In the genomic region with DNA sequence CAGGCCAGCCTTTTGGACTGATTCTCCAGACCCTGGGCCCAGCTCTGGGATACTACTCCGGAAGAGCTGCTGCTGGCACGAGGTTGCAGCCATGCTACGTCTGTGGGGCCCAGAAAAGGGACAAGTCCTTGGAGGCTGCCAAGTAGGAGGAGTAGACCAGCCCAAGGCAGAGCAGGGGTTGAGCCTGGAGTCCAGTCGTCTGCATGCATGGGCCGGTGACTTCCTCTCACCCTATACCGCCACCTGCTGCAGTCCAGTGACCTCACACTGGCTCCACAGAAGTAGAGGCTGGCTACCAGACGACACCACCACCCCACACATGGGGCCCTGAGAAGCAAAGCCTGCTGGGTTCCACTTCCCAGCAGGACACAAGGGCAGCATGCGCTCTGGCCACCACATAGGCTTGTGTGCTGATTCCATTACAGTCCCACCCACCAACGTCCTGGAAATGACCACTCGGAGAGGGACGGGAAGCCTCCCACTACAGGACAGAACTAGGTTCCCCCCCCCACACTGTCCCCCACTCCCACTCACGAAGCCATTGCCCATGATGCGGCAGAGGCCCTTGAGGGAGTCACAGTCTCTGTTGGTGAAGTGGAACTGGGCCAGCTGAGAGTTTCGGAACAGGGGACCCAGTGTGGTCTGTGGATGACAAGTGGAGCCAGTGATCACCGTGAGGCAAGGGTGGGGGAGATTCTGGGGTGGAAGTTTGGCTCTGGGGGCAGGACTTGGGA, we compare ENCODE assay signal across 8 mouse cellular contexts. TPM values are rescaled to one million over a fixed set of nuclear protein-coding genes. Genes with fewer than 3 reads are reported as not detected.
A peak's percentile ranks its signal among the peaks of the same experiment; 100 is the strongest.
DNase-seq lines count a peak whose midpoint lies in the region; ATAC-seq and TF ChIP-seq lines count a peak whose summit lies in the region.

No protein-coding gene starts in this region.

- peaks cover 69% of the 10 kb centered on the region for H3K4me1 ChIP-seq in G1E (ENCODE audit: insufficient read depth, low read depth, low read length)
- peaks cover 32% of the 10 kb centered on the region for H3K4me1 ChIP-seq in bone marrow macrophage, adult 2 months (ENCODE audit: control insufficient read depth, insufficient read depth, low read length)
- peaks cover 27% of the 10 kb centered on the region for H3K4me1 ChIP-seq in intestine, postnatal 0 days (replicated peaks; ENCODE audit: control insufficient read depth, insufficient read depth, low read length)
- peaks cover 48% of the 10 kb centered on the region for H3K4me1 ChIP-seq in liver, postnatal 0 days (ENCODE audit: insufficient read depth)
- H3K4me1 ChIP-seq in neural tube, embryonic 15.5 days = peaks cover 56% of the 10 kb centered on the region

- H3K4me2 ChIP-seq in intestine, postnatal 0 days (replicated peaks; ENCODE audit: low read depth) = peak overlapping the region; percentile 79
- H3K4me2 ChIP-seq in liver, postnatal 0 days (ENCODE audit: low read depth, low read length) = peak overlapping the region; percentile 19
- peak overlapping the region; percentile 80 for H3K4me2 ChIP-seq in neural tube, embryonic 15.5 days

- peak overlapping the region; percentile 85 for H3K27ac ChIP-seq in bone marrow macrophage, adult 2 months (ENCODE audit: insufficient read depth, low read depth, low read length)
- H3K27ac ChIP-seq in intestine, postnatal 0 days (ENCODE audit: low read depth, low read length) = peak overlapping the region; percentile 37
- peak overlapping the region; percentile 46 for H3K27ac ChIP-seq in liver, postnatal 0 days (ENCODE audit: low read depth)
- H3K27ac ChIP-seq in neural tube, embryonic 15.5 days (replicated peaks) = peak overlapping the region; percentile 68

- no peak for TF ChIP-seq EP300 in liver, postnatal 0 days (IDR thresholded peaks at IDR 0.05; ENCODE audit: low read depth)

- H3K36me3 ChIP-seq in G1E (replicated peaks) = peaks cover 65% of the 10 kb centered on the region
- H3K36me3 ChIP-seq in intestine, postnatal 0 days (ENCODE audit: control insufficient read depth, insufficient read depth) = peaks cover 38% of the 10 kb centered on the region
- H3K36me3 ChIP-seq in liver, postnatal 0 days (replicated peaks; ENCODE audit: insufficient read depth, low read length) = peaks cover 25% of the 10 kb centered on the region
- peaks cover 43% of the 10 kb centered on the region for H3K36me3 ChIP-seq in neural tube, embryonic 15.5 days

- no peak for TF ChIP-seq CTCF in G1E (IDR thresholded peaks at IDR 0.05; ENCODE audit: low read depth, low read length)
- TF ChIP-seq CTCF in bone marrow macrophage, adult 2 months (IDR thresholded peaks at IDR 0.05; ENCODE audit: low read depth, low read length) = peak; percentile 14; the same call in 1 of the 2 replicates
- peak; percentile 64 for TF ChIP-seq CTCF in intestine, postnatal 0 days (IDR thresholded peaks at IDR 0.05; ENCODE audit: low read depth)
- TF ChIP-seq CTCF in liver, postnatal 0 days (IDR thresholded peaks at IDR 0.05; ENCODE audit: low read depth) = peak; percentile 52

- 29% methylated on average over 15 of the region's 15 CpGs for WGBS in intestine, postnatal 0 days
- 42% methylated on average over 15 of the region's 15 CpGs for WGBS in liver, postnatal 0 days (ENCODE audit: insufficient replicate concordance)
- WGBS in neural tube, embryonic 15.5 days = 50% methylated on average over 15 of the region's 15 CpGs

- ATAC-seq in G1E (ENCODE audit: extremely low read depth, insufficient number of reproducible peaks, low FRiP score, poor library complexity, severe bottlenecking) = peak; percentile 61
- ATAC-seq in granulocyte monocyte progenitor cell, adult 5-6 weeks (replicated peaks; ENCODE audit: poor library complexity, severe bottlenecking) = peak; percentile 45
- peak; percentile 29 for ATAC-seq in intestine, postnatal 0 days
- ATAC-seq in liver, postnatal 0 days = peak; percentile 7; the same call in 1 of the 2 replicates
- no peak for ATAC-seq in neural tube, embryonic 15.5 days (ENCODE audit: low FRiP score)

- H3K4me3 ChIP-seq in G1E (ENCODE audit: low read depth, low read length) = peak overlapping the region; percentile 52; the same call in 1 of the 2 replicates
- peak overlapping the region; percentile 29 for H3K4me3 ChIP-seq in bone marrow macrophage, adult 2 months (ENCODE audit: insufficient read depth, low read length)
- H3K4me3 ChIP-seq in intestine, postnatal 0 days (ENCODE audit: low read depth, low read length) = peak overlapping the region; percentile 1; the same call in 1 of the 2 replicates
- H3K4me3 ChIP-seq in liver, postnatal 0 days (ENCODE audit: low read depth, low read length) = no peak overlapping the region
- peak overlapping the region; percentile 75 for H3K4me3 ChIP-seq in neural tube, embryonic 15.5 days (replicated peaks)

- peaks cover 4% of the 10 kb centered on the region; the same call in 1 of the 2 replicates for H3K9me3 ChIP-seq in G1E (replicated peaks)
- H3K9me3 ChIP-seq in intestine, postnatal 0 days (ENCODE audit: control insufficient read depth) = no peaks in the 10 kb centered on the region
- H3K9me3 ChIP-seq in liver, postnatal 0 days (ENCODE audit: low read length) = no peaks in the 10 kb centered on the region
- H3K9me3 ChIP-seq in neural tube, embryonic 15.5 days (replicated peaks) = no peaks in the 10 kb centered on the region

- H3K9ac ChIP-seq in intestine, postnatal 0 days (ENCODE audit: low read depth, low read length) = peak overlapping the region; percentile 45
- peak overlapping the region; percentile 26; the same call in 1 of the 2 replicates for H3K9ac ChIP-seq in liver, postnatal 0 days (replicated peaks)
- peak overlapping the region; percentile 9; the same call in 1 of the 2 replicates for H3K9ac ChIP-seq in neural tube, embryonic 15.5 days (replicated peaks)

- no peaks in the 10 kb centered on the region for H3K27me3 ChIP-seq in G1E (ENCODE audit: insufficient read depth, low read length)
- H3K27me3 ChIP-seq in intestine, postnatal 0 days (replicated peaks; ENCODE audit: control insufficient read depth, insufficient read depth, low read length) = no peaks in the 10 kb centered on the region
- H3K27me3 ChIP-seq in liver, postnatal 0 days (ENCODE audit: insufficient read depth, low read length) = no peaks in the 10 kb centered on the region
- no peaks in the 10 kb centered on the region for H3K27me3 ChIP-seq in neural tube, embryonic 15.5 days (replicated peaks)

- TF ChIP-seq POLR2A in bone marrow macrophage, adult 2 months (IDR thresholded peaks at IDR 0.05; ENCODE audit: borderline replicate concordance, low read depth, low read length) = no peak

- DNase-seq in G1E (ENCODE audit: low spot score) = peak; percentile 58
- peak; percentile 70 for DNase-seq in liver, postnatal 0 days
- DNase-seq in layer of hippocampus, adult 11-12 months (ENCODE audit: low spot score) = no peak
- DNase-seq in embryo, embryonic 9.5 days (ENCODE audit: extremely low spot score) = no peak

RNA-seq across cellular contexts. Expression of a gene that starts 3.1 kb away (rescaled TPM):
- total RNA-seq in G1E (2014; fragmentation: Nextera tagmentation) (65.9 and 75.4 TPM in 2 replicates), G1E (2017) (27.2 and 33.2 TPM in 2 replicates)
- 145 and 150 TPM in 2 replicates for polyA plus RNA-seq in G1E (2012)
- 90.1 and 105 TPM in 2 replicates for polyA plus RNA-seq in bone marrow macrophage, adult 2 months (2012; ENCODE audit: insufficient read depth, insufficient read length, missing spikeins)
- 67.0 and 95.4 TPM in 2 replicates for total RNA-seq in granulocyte monocyte progenitor cell, adult 5-6 weeks (2014; fragmentation: Nextera tagmentation)
- total RNA-seq in granulocyte monocyte progenitor cell, adult 5-6 weeks (2017) = 24.4 and 32.1 TPM in 2 replicates
- 112 and 114 TPM in 2 replicates for polyA plus RNA-seq in intestine, postnatal 0 days (2015; fragmentation: Nextera tagmentation; extraction: Ambion mirVana)
- polyA plus RNA-seq in liver, postnatal 0 days (2015; fragmentation: Nextera tagmentation; extraction: Ambion mirVana) = 43.5 and 49.8 TPM in 2 replicates
- polyA plus RNA-seq in neural tube, embryonic 15.5 days (2015; fragmentation: Nextera tagmentation; extraction: Ambion mirVana) = 433 and 459 TPM in 2 replicates

RNA-seq across cellular contexts. Expression of a gene that starts 9.5 kb away (rescaled TPM):
- total RNA-seq in G1E (2014; fragmentation: Nextera tagmentation) (20.5 and 35.8 TPM in 2 replicates), G1E (2017) (28.2 and 36.2 TPM in 2 replicates)
- 33.0 and 35.9 TPM in 2 replicates for polyA plus RNA-seq in G1E (2012)
- polyA plus RNA-seq in bone marrow macrophage, adult 2 months (2012; ENCODE audit: insufficient read depth, insufficient read length, missing spikeins) = 31.2 and 48.7 TPM in 2 replicates
- 61.3 and 65.7 TPM in 2 replicates for total RNA-seq in granulocyte monocyte progenitor cell, adult 5-6 weeks (2014; fragmentation: Nextera tagmentation)
- 51.0 and 79.6 TPM in 2 replicates for total RNA-seq in granulocyte monocyte progenitor cell, adult 5-6 weeks (2017)
- 27.7 and 32.0 TPM in 2 replicates for polyA plus RNA-seq in intestine, postnatal 0 days (2015; fragmentation: Nextera tagmentation; extraction: Ambion mirVana)
- polyA plus RNA-seq in liver, postnatal 0 days (2015; fragmentation: Nextera tagmentation; extraction: Ambion mirVana) = 25.6 and 27.9 TPM in 2 replicates
- 29.2 and 29.6 TPM in 2 replicates for polyA plus RNA-seq in neural tube, embryonic 15.5 days (2015; fragmentation: Nextera tagmentation; extraction: Ambion mirVana)

RNA-seq across cellular contexts. Expression of a gene that starts 17.6 kb away (rescaled TPM):
- 32.3 and 33.5 TPM in 2 replicates for total RNA-seq in G1E (2014; fragmentation: Nextera tagmentation)
- 25.7 and 33.5 TPM in 2 replicates for total RNA-seq in G1E (2017)
- polyA plus RNA-seq in G1E (2012) = 65.4 and 75.7 TPM in 2 replicates
- 69.5 and 76.1 TPM in 2 replicates for polyA plus RNA-seq in bone marrow macrophage, adult 2 months (2012; ENCODE audit: insufficient read depth, insufficient read length, missing spikeins)
- total RNA-seq in granulocyte monocyte progenitor cell, adult 5-6 weeks (2014; fragmentation: Nextera tagmentation) = 18.1 and 22.6 TPM in 2 replicates
- 15.5 and 19.3 TPM in 2 replicates for total RNA-seq in granulocyte monocyte progenitor cell, adult 5-6 weeks (2017)
- 47.4 and 48.5 TPM in 2 replicates for polyA plus RNA-seq in intestine, postnatal 0 days (2015; fragmentation: Nextera tagmentation; extraction: Ambion mirVana)
- polyA plus RNA-seq in liver, postnatal 0 days (2015; fragmentation: Nextera tagmentation; extraction: Ambion mirVana) = 28.2 and 30.5 TPM in 2 replicates
- 105 and 110 TPM in 2 replicates for polyA plus RNA-seq in neural tube, embryonic 15.5 days (2015; fragmentation: Nextera tagmentation; extraction: Ambion mirVana)

RNA-seq across cellular contexts. Expression of a gene that starts 17.7 kb away (rescaled TPM):
- total RNA-seq in G1E (2014; fragmentation: Nextera tagmentation) (13.3 and 14.4 TPM in 2 replicates), G1E (2017) (23.7 and 32.5 TPM in 2 replicates)
- 290 and 566 TPM in 2 replicates for polyA plus RNA-seq in G1E (2012)
- polyA plus RNA-seq in bone marrow macrophage, adult 2 months (2012; ENCODE audit: insufficient read depth, insufficient read length, missing spikeins) = 36.9 and 45.3 TPM in 2 replicates
- total RNA-seq in granulocyte monocyte progenitor cell, adult 5-6 weeks (2014; fragmentation: Nextera tagmentation) = 18.2 and 25.0 TPM in 2 replicates
- 22.8 and 26.5 TPM in 2 replicates for total RNA-seq in granulocyte monocyte progenitor cell, adult 5-6 weeks (2017)
- 71.6 and 76.5 TPM in 2 replicates for polyA plus RNA-seq in intestine, postnatal 0 days (2015; fragmentation: Nextera tagmentation; extraction: Ambion mirVana)
- polyA plus RNA-seq in liver, postnatal 0 days (2015; fragmentation: Nextera tagmentation; extraction: Ambion mirVana) = 36.9 and 38.6 TPM in 2 replicates
- polyA plus RNA-seq in neural tube, embryonic 15.5 days (2015; fragmentation: Nextera tagmentation; extraction: Ambion mirVana) = 89.9 and 92.0 TPM in 2 replicates

RNA-seq across cellular contexts. Expression of a gene that starts 26.1 kb away (rescaled TPM):
- total RNA-seq in G1E (2014; fragmentation: Nextera tagmentation) (77.5 and 96.6 TPM in 2 replicates), G1E (2017) (14.0 and 16.5 TPM in 2 replicates)
- polyA plus RNA-seq in G1E (2012) = 367 and 482 TPM in 2 replicates
- polyA plus RNA-seq in bone marrow macrophage, adult 2 months (2012; ENCODE audit: insufficient read depth, insufficient read length, missing spikeins) = 32.3 and 33.4 TPM in 2 replicates
- total RNA-seq in granulocyte monocyte progenitor cell, adult 5-6 weeks (2014; fragmentation: Nextera tagmentation) = 26.7 and 51.2 TPM in 2 replicates
- 9.2 and 15.6 TPM in 2 replicates for total RNA-seq in granulocyte monocyte progenitor cell, adult 5-6 weeks (2017)
- polyA plus RNA-seq in intestine, postnatal 0 days (2015; fragmentation: Nextera tagmentation; extraction: Ambion mirVana) = 60.0 and 62.9 TPM in 2 replicates
- 35.6 and 37.7 TPM in 2 replicates for polyA plus RNA-seq in liver, postnatal 0 days (2015; fragmentation: Nextera tagmentation; extraction: Ambion mirVana)
- polyA plus RNA-seq in neural tube, embryonic 15.5 days (2015; fragmentation: Nextera tagmentation; extraction: Ambion mirVana) = 136 and 141 TPM in 2 replicates

Comparison
In these comparisons a context has a peak if more than half of its experiments do, and no peak if none do; other contexts are left out.
1. DNase-seq: peak in G1E (single experiment) and liver, postnatal 0 days (single experiment); none in layer of hippocampus, adult 11-12 months (single experiment) and embryo, embryonic 9.5 days (single experiment).
2. H3K4me2 ChIP-seq: peak in every context shown above with its lines; median percentile 80 in neural tube, embryonic 15.5 days; 79 in intestine, postnatal 0 days; 19 in liver, postnatal 0 days.
3. Peak in every context shown above with its lines, with median percentiles within 50 percentile points of each other: H3K27ac ChIP-seq and H3K9ac ChIP-seq.